Mouse (Mus musculus): ENCODE data around the gene Vamp8. TPM values are rescaled to one million over a fixed set of nuclear protein-coding genes. Genes with fewer than 3 reads are reported as not detected.
A peak's percentile ranks its signal among the peaks of the same experiment; 100 is the strongest.

Gene Vamp8
- polyA plus RNA-seq, 1 experiment from 2014 or later, result 450 TPM

DNA sequence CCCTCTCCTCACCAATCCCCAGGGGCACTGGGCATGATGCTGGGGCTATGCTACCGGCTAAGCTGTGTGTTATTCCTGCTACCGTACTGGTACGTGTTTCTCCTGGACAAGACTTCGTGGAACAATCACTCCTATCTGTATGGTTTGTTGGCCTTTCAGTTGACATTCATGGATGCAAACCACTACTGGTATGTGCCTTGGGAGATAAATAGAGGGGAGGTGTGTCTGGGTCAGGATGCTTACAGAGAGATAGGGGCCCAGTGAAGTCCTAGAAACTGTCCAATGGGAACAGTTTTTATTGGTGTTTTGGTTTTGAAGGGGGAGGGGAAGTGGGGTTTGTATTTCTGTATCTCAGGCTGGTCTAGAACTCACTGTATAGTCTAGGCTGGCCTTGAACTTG, 27.8 kb upstream of the Vamp8 start:
- Histone ChIP-seq H3K27ac (ENCODE audit: low read depth, low read length) (no peak overlapping the region), H3K9me3 (ENCODE audit: control insufficient read depth) (no peaks in the 10 kb centered on the region), H3K4me3 (ENCODE audit: low read depth, low read length) (no peak overlapping the region), H3K4me2 (replicated peaks; ENCODE audit: low read depth) (no peak overlapping the region), H3K9ac (ENCODE audit: low read depth, low read length) (no peak overlapping the region), H3K4me1 (replicated peaks; ENCODE audit: control insufficient read depth, insufficient read depth, low read length) (peaks cover 7% of the 10 kb centered on the region; the same call in 1 of the 2 replicates), H3K27me3 (replicated peaks; ENCODE audit: control insufficient read depth, insufficient read depth, low read length) (no peaks in the 10 kb centered on the region), H3K36me3 (ENCODE audit: control insufficient read depth, insufficient read depth) (peaks cover 42% of the 10 kb centered on the region)
- TF ChIP-seq CTCF (IDR thresholded peaks at IDR 0.05; ENCODE audit: low read depth), result no peak
- 89% methylated on average over 4 of the region's 4 CpGs for WGBS
- ATAC-seq, result no peak

DNA sequence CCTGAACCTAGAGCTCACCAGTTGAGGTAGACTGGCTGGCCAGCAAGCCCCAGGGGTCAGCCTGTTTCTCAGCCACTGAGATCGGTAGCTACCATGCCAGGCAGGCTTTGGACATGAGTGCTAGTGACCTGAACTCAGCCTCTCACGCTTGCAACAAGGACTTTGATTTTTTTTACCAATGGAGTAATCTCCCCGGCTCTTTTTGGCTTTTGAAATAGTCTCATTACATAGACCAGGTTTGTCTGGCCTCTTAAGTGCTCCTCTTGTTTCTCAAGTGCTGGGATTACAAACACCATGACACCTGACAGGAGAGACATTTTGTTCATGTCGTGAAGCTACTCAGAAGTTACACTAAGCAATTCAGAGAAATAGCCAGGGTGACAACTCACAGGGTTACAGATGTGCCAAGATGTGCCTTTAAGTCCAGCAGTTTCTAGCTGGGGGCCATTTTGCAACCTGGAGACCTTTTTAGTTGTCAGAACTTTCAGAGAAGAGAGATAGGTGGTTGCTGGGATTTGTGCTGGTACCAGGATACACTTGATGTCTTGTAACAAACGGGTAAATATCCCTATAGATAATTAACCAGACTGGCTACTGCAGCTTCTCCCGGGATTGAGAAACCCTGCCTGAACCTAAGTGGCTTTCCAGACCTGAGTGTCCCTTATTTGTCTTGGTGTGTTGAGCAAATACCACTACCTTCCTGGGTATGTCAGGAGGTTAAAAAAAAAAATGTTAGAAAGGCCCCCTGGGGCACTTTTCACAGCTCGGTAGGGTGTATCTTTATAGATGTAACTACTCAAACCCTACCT, 25.7 kb upstream of the Vamp8 start:
- Histone ChIP-seq H3K9ac (ENCODE audit: low read depth, low read length) (no peak overlapping the region), H3K4me2 (replicated peaks; ENCODE audit: low read depth) (no peak overlapping the region), H3K4me3 (ENCODE audit: low read depth, low read length) (no peak overlapping the region), H3K4me1 (replicated peaks; ENCODE audit: control insufficient read depth, insufficient read depth, low read length) (peaks cover 7% of the 10 kb centered on the region; the same call in 1 of the 2 replicates), H3K9me3 (ENCODE audit: control insufficient read depth) (no peaks in the 10 kb centered on the region), H3K36me3 (ENCODE audit: control insufficient read depth, insufficient read depth) (peaks cover 23% of the 10 kb centered on the region), H3K27ac (ENCODE audit: low read depth, low read length) (no peak overlapping the region), H3K27me3 (replicated peaks; ENCODE audit: control insufficient read depth, insufficient read depth, low read length) (no peaks in the 10 kb centered on the region)
- 41% methylated on average over 7 of the region's 7 CpGs for WGBS
- no peak for TF ChIP-seq CTCF (IDR thresholded peaks at IDR 0.05; ENCODE audit: low read depth)
- no peak for ATAC-seq

DNA sequence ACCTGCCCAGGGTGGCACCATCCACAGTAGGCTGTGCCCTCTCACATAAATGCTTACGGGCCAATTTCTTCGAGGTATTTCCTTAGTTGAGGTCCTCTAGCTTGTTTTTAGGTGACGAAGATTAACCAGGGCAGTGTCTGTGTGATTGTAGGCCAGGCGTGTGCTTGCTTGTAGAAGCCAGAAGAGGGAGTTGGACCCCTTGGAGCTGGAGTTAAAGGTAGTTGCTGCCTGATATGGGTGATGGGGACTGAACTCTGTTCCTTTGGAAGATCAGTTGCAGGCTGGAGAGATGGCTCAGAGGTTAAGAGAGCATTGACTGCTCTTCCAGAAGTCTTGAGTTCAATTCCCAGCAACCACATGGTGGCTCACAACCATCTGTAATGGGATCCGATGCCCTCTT, 24.7 kb upstream of the Vamp8 start:
- Histone ChIP-seq H3K36me3 (ENCODE audit: control insufficient read depth, insufficient read depth) (peaks cover 22% of the 10 kb centered on the region), H3K9me3 (ENCODE audit: control insufficient read depth) (no peaks in the 10 kb centered on the region), H3K9ac (ENCODE audit: low read depth, low read length) (no peak overlapping the region), H3K4me3 (ENCODE audit: low read depth, low read length) (peak overlapping the region; percentile 78), H3K27ac (ENCODE audit: low read depth, low read length) (no peak overlapping the region), H3K27me3 (replicated peaks; ENCODE audit: control insufficient read depth, insufficient read depth, low read length) (no peaks in the 10 kb centered on the region), H3K4me2 (replicated peaks; ENCODE audit: low read depth) (peak overlapping the region; percentile 77), H3K4me1 (replicated peaks; ENCODE audit: control insufficient read depth, insufficient read depth, low read length) (peaks cover 7% of the 10 kb centered on the region; the same call in 1 of the 2 replicates)
- WGBS, result 80% methylated on average over 5 of the region's 5 CpGs
- TF ChIP-seq CTCF (IDR thresholded peaks at IDR 0.05; ENCODE audit: low read depth), result peak; percentile 46
- ATAC-seq, result no peak

DNA sequence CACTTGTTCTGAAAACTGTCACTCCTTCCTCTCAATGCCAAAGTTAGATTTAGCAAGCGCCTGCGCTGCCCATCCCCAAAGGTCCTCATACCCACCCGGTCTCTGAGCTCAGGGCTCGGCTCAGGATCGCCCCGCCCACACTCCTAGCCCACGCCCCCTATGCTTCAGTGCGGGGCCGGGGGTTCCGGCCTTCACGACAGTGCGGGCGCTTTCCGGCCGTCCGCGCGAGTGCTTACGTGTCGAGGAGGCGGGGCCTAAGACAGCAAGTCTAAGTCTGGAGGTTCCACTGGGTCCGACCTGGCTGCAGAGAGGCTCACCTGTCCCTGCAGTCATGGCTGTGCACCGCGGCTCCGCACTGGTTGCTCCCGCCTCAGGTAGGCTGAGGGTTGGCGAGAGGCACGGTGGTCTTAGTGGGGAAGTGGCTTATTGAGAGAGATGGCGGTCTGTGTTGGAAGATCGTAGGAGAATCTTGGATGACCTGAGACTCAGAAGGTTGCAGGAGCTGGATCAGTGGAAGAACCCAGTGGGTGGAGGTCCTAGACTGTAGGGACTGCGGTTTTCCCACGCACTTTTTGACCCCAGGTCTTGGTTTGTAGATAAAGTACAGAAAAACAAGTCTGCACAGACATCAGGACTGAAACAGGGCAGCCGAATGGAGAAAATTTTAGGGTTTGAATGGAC, 23.7 kb upstream of the Vamp8 start, which contains the start of gene Ggcx:
Gene Ggcx (plus strand): TSS at position 233 of the 681 bp plus-strand sequence.
- peak; percentile 96 for ATAC-seq
- Histone ChIP-seq H3K36me3 (ENCODE audit: control insufficient read depth, insufficient read depth) (peaks cover 15% of the 10 kb centered on the region), H3K27me3 (replicated peaks; ENCODE audit: control insufficient read depth, insufficient read depth, low read length) (no peaks in the 10 kb centered on the region), H3K9me3 (ENCODE audit: control insufficient read depth) (no peaks in the 10 kb centered on the region), H3K4me2 (replicated peaks; ENCODE audit: low read depth) (peak within 1 kb of the TSS; percentile 77), H3K27ac (ENCODE audit: low read depth, low read length) (peak within 1 kb of the TSS; percentile 60; the same call in 1 of the 2 replicates), H3K4me1 (replicated peaks; ENCODE audit: control insufficient read depth, insufficient read depth, low read length) (peaks cover 7% of the 10 kb centered on the region; the same call in 1 of the 2 replicates), H3K4me3 (ENCODE audit: low read depth, low read length) (peak within 1 kb of the TSS; percentile 78), H3K9ac (ENCODE audit: low read depth, low read length) (peak within 1 kb of the TSS; percentile 79)
- WGBS, result 1% methylated on average over 33 of the region's 33 CpGs
- peak; percentile 33; the same call in 1 of the 2 replicates for TF ChIP-seq CTCF (IDR thresholded peaks at IDR 0.05; ENCODE audit: low read depth)

DNA sequence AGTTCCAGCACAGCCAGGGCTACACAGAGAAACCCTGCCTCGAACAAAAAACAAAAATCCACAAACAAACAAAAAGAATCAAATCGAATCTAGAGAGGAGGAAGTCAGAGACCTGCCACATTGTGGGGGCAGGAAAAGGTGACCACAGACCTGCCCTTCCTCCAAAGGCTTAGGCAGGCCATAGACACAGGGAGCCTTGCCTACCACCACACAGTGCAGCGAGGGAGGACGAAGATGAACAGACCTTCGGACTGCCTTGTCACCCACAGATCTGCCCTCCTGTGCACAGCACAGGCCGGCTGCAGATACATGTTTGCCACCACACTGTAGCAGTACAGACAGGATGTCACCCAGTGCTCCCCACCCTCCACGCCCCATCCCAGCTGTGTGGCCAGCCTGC, 20.0 kb upstream of the Vamp8 start:
- no peaks in the 10 kb centered on the region for H3K27me3 ChIP-seq (replicated peaks; ENCODE audit: control insufficient read depth, insufficient read depth, low read length)
- no peak for TF ChIP-seq CTCF (IDR thresholded peaks at IDR 0.05; ENCODE audit: low read depth)
- H3K4me1 ChIP-seq (replicated peaks; ENCODE audit: control insufficient read depth, insufficient read depth, low read length), result peaks cover 5% of the 10 kb centered on the region; the same call in 1 of the 2 replicates
- 72% methylated on average over 7 of the region's 7 CpGs for WGBS
- no peak overlapping the region for H3K4me2 ChIP-seq (replicated peaks; ENCODE audit: low read depth)
- H3K27ac ChIP-seq (ENCODE audit: low read depth, low read length), result no peak overlapping the region
- no peak overlapping the region for H3K4me3 ChIP-seq (ENCODE audit: low read depth, low read length)
- H3K36me3 ChIP-seq (ENCODE audit: control insufficient read depth, insufficient read depth), result no peaks in the 10 kb centered on the region
- H3K9me3 ChIP-seq (ENCODE audit: control insufficient read depth), result no peaks in the 10 kb centered on the region
- ATAC-seq, result no peak
- H3K9ac ChIP-seq (ENCODE audit: low read depth, low read length), result no peak overlapping the region

DNA sequence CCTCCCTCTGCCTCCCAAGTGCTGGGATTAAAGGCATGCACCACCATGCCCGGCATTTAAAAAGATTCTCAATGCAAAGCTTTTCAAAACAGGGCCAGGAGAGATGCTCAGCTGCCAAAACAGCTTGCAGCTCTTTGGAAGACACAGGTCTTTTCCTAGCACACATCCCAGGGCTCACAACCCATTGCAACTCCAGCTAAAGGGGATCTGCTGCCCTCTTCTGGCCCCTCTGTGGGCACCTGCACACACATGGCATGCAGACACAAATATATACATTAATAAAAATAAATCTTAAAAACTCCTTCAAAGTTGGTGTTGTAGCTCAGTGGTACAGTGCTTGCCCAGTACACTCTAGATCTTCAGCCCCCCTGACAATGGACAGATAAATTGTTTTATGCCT, 19.5 kb upstream of the Vamp8 start:
- no peaks in the 10 kb centered on the region for H3K9me3 ChIP-seq (ENCODE audit: control insufficient read depth)
- ATAC-seq, result no peak
- H3K9ac ChIP-seq (ENCODE audit: low read depth, low read length), result no peak overlapping the region
- H3K36me3 ChIP-seq (ENCODE audit: control insufficient read depth, insufficient read depth), result no peaks in the 10 kb centered on the region
- 17% methylated on average over 1 of the region's 1 CpGs for WGBS
- H3K4me2 ChIP-seq (replicated peaks; ENCODE audit: low read depth), result no peak overlapping the region
- peak; percentile 24; the same call in 1 of the 2 replicates for TF ChIP-seq CTCF (IDR thresholded peaks at IDR 0.05; ENCODE audit: low read depth)
- H3K4me1 ChIP-seq (replicated peaks; ENCODE audit: control insufficient read depth, insufficient read depth, low read length), result peaks cover 2% of the 10 kb centered on the region; the same call in 1 of the 2 replicates
- no peak overlapping the region for H3K4me3 ChIP-seq (ENCODE audit: low read depth, low read length)
- H3K27me3 ChIP-seq (replicated peaks; ENCODE audit: control insufficient read depth, insufficient read depth, low read length), result no peaks in the 10 kb centered on the region
- H3K27ac ChIP-seq (ENCODE audit: low read depth, low read length), result no peak overlapping the region
